31 mouse cellular contexts compared by ENCODE assay signal in the genomic region with DNA sequence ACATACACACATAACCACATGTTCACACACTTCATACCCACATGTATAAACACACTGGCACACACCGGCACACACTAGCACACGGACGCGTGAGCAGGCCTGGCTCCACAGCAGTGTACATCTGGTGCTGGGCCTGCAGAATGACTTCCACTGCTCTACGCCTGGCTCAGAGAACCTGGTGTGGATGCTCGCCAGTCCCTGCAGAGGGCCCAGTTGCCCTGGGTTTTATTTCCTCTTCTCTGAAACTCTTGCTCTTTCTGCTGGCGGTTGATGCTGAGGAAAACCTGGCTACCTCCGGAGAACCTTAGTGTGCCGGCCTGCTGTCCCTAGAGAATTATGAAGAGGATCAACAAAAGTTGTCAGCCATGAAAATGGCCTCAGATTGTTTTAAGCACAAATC. TPM values are rescaled to one million over a fixed set of nuclear protein-coding genes. Genes with fewer than 3 reads are reported as not detected.
A peak's percentile ranks its signal among the peaks of the same experiment; 100 is the strongest.
DNase-seq lines count a peak whose midpoint lies in the region; ATAC-seq and TF ChIP-seq lines count a peak whose summit lies in the region.
"Had no signal": no experiment of that assay in that cellular context is flagged by ENCODE, and none has a peak within 500 bp of the region (broad histone marks: within the 10 kb centered on the region; RNA-seq: fewer than 3 reads in every experiment).

No protein-coding gene starts in this region.

- H3K9me3 ChIP-seq in midbrain, postnatal 0 days (ENCODE audit: low read length) = no peaks in the 10 kb centered on the region
- H3K9me3 ChIP-seq in midbrain, embryonic 13.5 days = no peaks in the 10 kb centered on the region
- H3K9me3 ChIP-seq in CH12.LX (replicated peaks; ENCODE audit: low read length) = peaks cover 6% of the 10 kb centered on the region
- H3K9me3 ChIP-seq: embryonic facial prominence, embryonic 12.5 days; embryonic facial prominence, embryonic 15.5 days; G1E; heart, embryonic 12.5 days; heart, embryonic 15.5 days; intestine, embryonic 15.5 days had no signal

- 90% methylated on average over 9 of the region's 9 CpGs for WGBS in midbrain, postnatal 0 days
- WGBS in midbrain, embryonic 13.5 days = 89% methylated on average over 9 of the region's 9 CpGs

- no peak for ATAC-seq in midbrain, postnatal 0 days (ENCODE audit: low FRiP score)
- no peak for ATAC-seq in midbrain, embryonic 13.5 days
- ATAC-seq: forebrain, embryonic 14.5 days; forebrain, postnatal 0 days; intestine, embryonic 15.5 days had no signal

- no peaks in the 10 kb centered on the region for H3K4me1 ChIP-seq in midbrain, postnatal 0 days (ENCODE audit: insufficient read depth, low read length)
- H3K4me1 ChIP-seq in midbrain, embryonic 13.5 days (replicated peaks) = no peaks in the 10 kb centered on the region
- no peaks in the 10 kb centered on the region; a peak in 1 of 4 replicates for H3K4me1 ChIP-seq in CH12.LX (ENCODE audit: control insufficient read depth in 1 of 2, insufficient read depth in 2 of 2)
- H3K4me1 ChIP-seq: embryonic facial prominence, embryonic 12.5 days; heart, embryonic 15.5 days; intestine, embryonic 15.5 days had no signal

- no peak for DNase-seq in layer of hippocampus, adult 2 months (ENCODE audit: low spot score in 2 of 2)
- no peak for DNase-seq in layer of hippocampus, adult 9-10 months (ENCODE audit: low spot score)
- DNase-seq in midbrain, postnatal 0 days (ENCODE audit: low spot score) = no peak
- DNase-seq in CH12.LX (ENCODE audit: extremely low read depth) = no peak
- no peak for DNase-seq in embryo, embryonic 10 days (ENCODE audit: low spot score)
- DNase-seq: adrenal gland, adult 2 months; adrenal gland, postnatal 14 days; cerebellum, adult 11 months; cerebellum, adult 2 months; cerebellum, adult 9-11 months; cerebellum, postnatal 36 days; forebrain, postnatal 0 days; gastrocnemius, adult 2 months; gastrocnemius, postnatal 14 days; heart, adult 11 months; heart, postnatal 10 days; heart, postnatal 36 days had no signal

- no peak for TF ChIP-seq POLR2A in CH12.LX (IDR thresholded peaks at IDR 0.05; ENCODE audit: low read depth, low read length)

- H3K9ac ChIP-seq in midbrain, postnatal 0 days (replicated peaks; ENCODE audit: low read length, poor library complexity, severe bottlenecking) = no peak overlapping the region
- H3K9ac ChIP-seq in midbrain, embryonic 13.5 days (replicated peaks) = no peak overlapping the region
- H3K9ac ChIP-seq in CH12.LX (ENCODE audit: insufficient read depth, low read depth) = no peak overlapping the region
- H3K9ac ChIP-seq: embryonic facial prominence, embryonic 12.5 days; embryonic facial prominence, embryonic 15.5 days; forebrain, postnatal 0 days; heart, embryonic 12.5 days; heart, embryonic 15.5 days; hindbrain, embryonic 14.5 days; intestine, embryonic 15.5 days had no signal

- dilution Hi-C loops in CH12.LX (cut with MboI; ENCODE audit: extremely low pct_ligation_motif_present, extremely low pct_unique_long_range_greater_than_20kb, low sequenced_read_pairs) = no loop called here

- TF ChIP-seq RAD21 in CH12.LX (IDR thresholded peaks at IDR 0.05; ENCODE audit: low read depth, low read length) = peak; percentile 41

- TF ChIP-seq EP300 in CH12.LX (IDR thresholded peaks at IDR 0.05; ENCODE audit: low read length) = no peak

- no peaks in the 10 kb centered on the region for H3K79me2 ChIP-seq in CH12.LX (replicated peaks; ENCODE audit: control insufficient read depth, extremely low read depth, insufficient read depth, poor library complexity, severe bottlenecking)

- H3K27me3 ChIP-seq in midbrain, postnatal 0 days (ENCODE audit: insufficient read depth, low read length) = no peaks in the 10 kb centered on the region
- no peaks in the 10 kb centered on the region for H3K27me3 ChIP-seq in midbrain, embryonic 13.5 days
- no peaks in the 10 kb centered on the region for H3K27me3 ChIP-seq in CH12.LX (replicated peaks)
- H3K27me3 ChIP-seq: embryonic facial prominence, embryonic 12.5 days; embryonic facial prominence, embryonic 15.5 days; heart, embryonic 12.5 days; heart, embryonic 15.5 days; intestine, embryonic 15.5 days had no signal

- H3K27ac ChIP-seq in layer of hippocampus, adult 2 months = no peak overlapping the region
- no peak overlapping the region for H3K27ac ChIP-seq in midbrain, postnatal 0 days (ENCODE audit: low read depth, low read length)
- no peak overlapping the region for H3K27ac ChIP-seq in midbrain, embryonic 13.5 days
- no peak overlapping the region for H3K27ac ChIP-seq in CH12.LX (ENCODE audit: insufficient read depth, low read depth)
- H3K27ac ChIP-seq: embryonic facial prominence, embryonic 12.5 days; embryonic facial prominence, embryonic 15.5 days; gastrocnemius, adult 2 months; heart, embryonic 15.5 days; hindbrain, embryonic 14.5 days; intestine, embryonic 15.5 days had no signal

- no peak overlapping the region for H3K4me3 ChIP-seq in layer of hippocampus, adult 2 months
- no peak overlapping the region for H3K4me3 ChIP-seq in midbrain, postnatal 0 days (ENCODE audit: low read depth, low read length)
- H3K4me3 ChIP-seq in midbrain, embryonic 13.5 days (replicated peaks) = no peak overlapping the region
- H3K4me3 ChIP-seq in CH12.LX (replicated peaks in 1 of 3; ENCODE audit: low read depth in 2 of 3, low read length in 2 of 3, poor library complexity in 1 of 3) = no peak overlapping the region
- H3K4me3 ChIP-seq: embryonic facial prominence, embryonic 12.5 days; embryonic facial prominence, embryonic 15.5 days; gastrocnemius, adult 2 months; heart, embryonic 12.5 days; heart, embryonic 15.5 days; intestine, embryonic 15.5 days had no signal

- in situ Hi-C loops in CH12.LX (cut with MboI; ENCODE audit: low pct_ligation_motif_present, low pct_unique_long_range_greater_than_20kb, low sequenced_read_pairs) = no loop called here

- no peak overlapping the region for H3K4me2 ChIP-seq in midbrain, postnatal 0 days (ENCODE audit: low read depth, low read length, poor library complexity, severe bottlenecking)
- H3K4me2 ChIP-seq in midbrain, embryonic 13.5 days (replicated peaks) = no peak overlapping the region
- no peak overlapping the region for H3K4me2 ChIP-seq in CH12.LX (ENCODE audit: insufficient read depth, low read depth, poor library complexity, severe bottlenecking)
- H3K4me2 ChIP-seq: embryonic facial prominence, embryonic 12.5 days; embryonic facial prominence, embryonic 15.5 days; heart, embryonic 12.5 days; heart, embryonic 15.5 days; hindbrain, embryonic 14.5 days; intestine, embryonic 15.5 days had no signal

- H3K36me3 ChIP-seq in midbrain, postnatal 0 days (ENCODE audit: insufficient read depth, low read length) = peaks cover 3% of the 10 kb centered on the region; the same call in 1 of the 2 replicates
- peaks cover 2% of the 10 kb centered on the region; the same call in 1 of the 2 replicates for H3K36me3 ChIP-seq in midbrain, embryonic 13.5 days
- peaks cover 0 to 8% of the 10 kb centered on the region in 2 experiments for H3K36me3 ChIP-seq in CH12.LX (replicated peaks in 1 of 2; ENCODE audit: control insufficient read depth in 1 of 2, insufficient read depth in 1 of 2, low read length in 1 of 2)
- H3K36me3 ChIP-seq: embryonic facial prominence, embryonic 15.5 days; heart, embryonic 12.5 days; heart, embryonic 15.5 days; intestine, embryonic 15.5 days had no signal

- 0 out of 2 replicates have a peak, but pooled peaks have one; percentile 20 for TF ChIP-seq CTCF in layer of hippocampus, adult 2 months (conservative IDR thresholded peaks at IDR 0.05)
- TF ChIP-seq CTCF in midbrain, postnatal 0 days (IDR thresholded peaks at IDR 0.05) = peak; percentile 26; the same call in 1 of the 2 replicates
- TF ChIP-seq CTCF in CH12.LX (conservative IDR thresholded peaks at IDR 0.05 in 1 of 2, IDR thresholded peaks at IDR 0.05 in 1 of 2; ENCODE audit: low read depth in 2 of 2, low read length in 2 of 2) = peak in 1 of 2 experiments; percentile 44; a peak in 2 of 4 replicates

RNA-seq across cellular contexts. Expression of gene Ube2g2, which starts 30.0 kb away (rescaled TPM):
- 10 to 100 TPM; 81.6 to 95.4 TPM for total RNA-seq in layer of hippocampus, adult 2 months (2021)
- 39.3 and 41.8 TPM in 2 replicates for total RNA-seq in midbrain, postnatal 0 days (2014; rRNA removed)
- polyA plus RNA-seq in midbrain, postnatal 0 days (2015; fragmentation: Nextera tagmentation; extraction: Ambion mirVana) = 67.2 and 70.6 TPM in 2 replicates
- 89.8 and 95.5 TPM in 2 replicates for polyA plus RNA-seq in midbrain, embryonic 13.5 days (2015; fragmentation: Nextera tagmentation; extraction: Ambion mirVana)
- total RNA-seq in CH12.LX (2012; rRNA removed) (28.7 and 41.2 TPM in 2 replicates), CH12.LX (2014; rRNA removed) (32.6 and 40.8 TPM in 2 replicates)
- 59.4 and 72.2 TPM in 2 replicates for polyA plus RNA-seq in CH12.LX (2012; ENCODE audit: insufficient read length, low read depth)

RNA-seq across cellular contexts. Expression of gene Tspear, which starts 34.3 kb away (rescaled TPM):
- not detected for total RNA-seq in layer of hippocampus, adult 2 months (2021)
- 0.66 and 1.5 TPM in 2 replicates for total RNA-seq in midbrain, postnatal 0 days (2014; rRNA removed)
- polyA plus RNA-seq in midbrain, postnatal 0 days (2015; fragmentation: Nextera tagmentation; extraction: Ambion mirVana) = 0.63 and 1.3 TPM in 2 replicates
- polyA plus RNA-seq in midbrain, embryonic 13.5 days (2015; fragmentation: Nextera tagmentation; extraction: Ambion mirVana) = 0.67 and 1.2 TPM in 2 replicates
- 0.17 and 0.42 TPM in 2 replicates for total RNA-seq in CH12.LX (2012; rRNA removed)
- 0.09 TPM in 1 of 2 replicates, not detected in the other for total RNA-seq in CH12.LX (2014; rRNA removed)
- polyA plus RNA-seq in CH12.LX (2012; ENCODE audit: insufficient read length, low read depth) = 0.11 TPM in 1 of 2 replicates, not detected in the other
- total RNA-seq: adrenal gland, postnatal 14 days; G1E; gastrocnemius, adult 2 months; gastrocnemius, postnatal 14 days; gastrocnemius, postnatal 4 days; heart, postnatal 10 days; heart, postnatal 36 days had no signal
- polyA plus RNA-seq: G1E; heart, embryonic 12.5 days; heart, embryonic 15.5 days had no signal

RNA-seq across cellular contexts. Expression of gene Gm19402, which starts 38.5 kb away (rescaled TPM):
- not detected for total RNA-seq in layer of hippocampus, adult 2 months (2021)
- not detected in 2 replicates for total RNA-seq in midbrain, postnatal 0 days (2014; rRNA removed)
- not detected in 2 replicates for polyA plus RNA-seq in midbrain, postnatal 0 days (2015; fragmentation: Nextera tagmentation; extraction: Ambion mirVana)
- polyA plus RNA-seq in midbrain, embryonic 13.5 days (2015; fragmentation: Nextera tagmentation; extraction: Ambion mirVana) = not detected in 2 replicates
- total RNA-seq in CH12.LX (2012; rRNA removed) = not detected in 2 replicates
- total RNA-seq in CH12.LX (2014; rRNA removed) = not detected in 2 replicates
- not detected in 2 replicates for polyA plus RNA-seq in CH12.LX (2012; ENCODE audit: insufficient read length, low read depth)
- total RNA-seq: adrenal gland, adult 2 months; adrenal gland, postnatal 14 days; adrenal gland, postnatal 4 days; forebrain, postnatal 0 days; G1E; gastrocnemius, adult 2 months; gastrocnemius, postnatal 14 days; gastrocnemius, postnatal 4 days; heart, postnatal 10 days; heart, postnatal 36 days had no signal
- polyA plus RNA-seq: adrenal gland, adult 2 months; cerebellum, adult 2 months; embryonic facial prominence, embryonic 12.5 days; forebrain, embryonic 11.5 days; forebrain, embryonic 14.5 days; forebrain, postnatal 0 days; frontal cortex, adult 2 months; G1E; heart, embryonic 12.5 days; heart, embryonic 15.5 days; hindbrain, embryonic 11.5 days; hindbrain, embryonic 14.5 days; intestine, embryonic 15.5 days had no signal

RNA-seq across cellular contexts. Expression of gene Gm9508, which starts 45.0 kb away (rescaled TPM):
- not detected for total RNA-seq in layer of hippocampus, adult 2 months (2021)
- total RNA-seq in midbrain, postnatal 0 days (2014; rRNA removed) = not detected in 2 replicates
- not detected in 2 replicates for polyA plus RNA-seq in midbrain, postnatal 0 days (2015; fragmentation: Nextera tagmentation; extraction: Ambion mirVana)
- not detected in 2 replicates for polyA plus RNA-seq in midbrain, embryonic 13.5 days (2015; fragmentation: Nextera tagmentation; extraction: Ambion mirVana)
- not detected in 2 replicates for total RNA-seq in CH12.LX (2012; rRNA removed)
- total RNA-seq in CH12.LX (2014; rRNA removed) = not detected in 2 replicates
- not detected in 2 replicates for polyA plus RNA-seq in CH12.LX (2012; ENCODE audit: insufficient read length, low read depth)
- total RNA-seq: adrenal gland, adult 2 months; adrenal gland, postnatal 14 days; adrenal gland, postnatal 4 days; forebrain, postnatal 0 days; G1E; gastrocnemius, adult 2 months; gastrocnemius, postnatal 14 days; gastrocnemius, postnatal 4 days; heart, postnatal 10 days; heart, postnatal 36 days had no signal
- polyA plus RNA-seq: adrenal gland, adult 2 months; cerebellum, adult 2 months; embryonic facial prominence, embryonic 12.5 days; forebrain, embryonic 11.5 days; forebrain, embryonic 14.5 days; forebrain, postnatal 0 days; frontal cortex, adult 2 months; G1E; heart, embryonic 12.5 days; heart, embryonic 15.5 days; hindbrain, embryonic 11.5 days; hindbrain, embryonic 14.5 days; intestine, embryonic 15.5 days had no signal

RNA-seq across cellular contexts. Expression of gene Gm49325, which starts 46.0 kb away (rescaled TPM):
- 10 to 100 TPM; 18.3 to 27.0 TPM for total RNA-seq in layer of hippocampus, adult 2 months (2021)
- not detected in 2 replicates for total RNA-seq in midbrain, postnatal 0 days (2014; rRNA removed)
- polyA plus RNA-seq in midbrain, postnatal 0 days (2015; fragmentation: Nextera tagmentation; extraction: Ambion mirVana) = 6.9 and 10.5 TPM in 2 replicates
- polyA plus RNA-seq in midbrain, embryonic 13.5 days (2015; fragmentation: Nextera tagmentation; extraction: Ambion mirVana) = 2.5 TPM in 1 of 2 replicates, not detected in the other
- 0.55 TPM in 1 of 2 replicates, not detected in the other for total RNA-seq in CH12.LX (2012; rRNA removed)
- 1.1 TPM in 1 of 2 replicates, not detected in the other for total RNA-seq in CH12.LX (2014; rRNA removed)
- polyA plus RNA-seq in CH12.LX (2012; ENCODE audit: insufficient read length, low read depth) = 26.9 and 54.0 TPM in 2 replicates
- total RNA-seq: forebrain, postnatal 0 days; G1E had no signal
- polyA plus RNA-seq: adrenal gland, adult 2 months; forebrain, embryonic 11.5 days; G1E; heart, embryonic 12.5 days; hindbrain, embryonic 11.5 days had no signal
